Mouse (Mus musculus): ENCODE results near the gene Lemd1.
"Not testable (repeated sequence)": the region's sequence is repeated elsewhere in the genome, so short reads cannot be mapped to it uniquely, and the experiment has no call there.

Gene Lemd1
- long read RNA-seq, experiment 1, partial matches to known transcripts: 0 of 3 reads
- long read RNA-seq, experiment 1, other reads (novel, unspliced or antisense): 3 of 3 reads
- long read RNA-seq, experiment 2: 0 reads

DNA sequence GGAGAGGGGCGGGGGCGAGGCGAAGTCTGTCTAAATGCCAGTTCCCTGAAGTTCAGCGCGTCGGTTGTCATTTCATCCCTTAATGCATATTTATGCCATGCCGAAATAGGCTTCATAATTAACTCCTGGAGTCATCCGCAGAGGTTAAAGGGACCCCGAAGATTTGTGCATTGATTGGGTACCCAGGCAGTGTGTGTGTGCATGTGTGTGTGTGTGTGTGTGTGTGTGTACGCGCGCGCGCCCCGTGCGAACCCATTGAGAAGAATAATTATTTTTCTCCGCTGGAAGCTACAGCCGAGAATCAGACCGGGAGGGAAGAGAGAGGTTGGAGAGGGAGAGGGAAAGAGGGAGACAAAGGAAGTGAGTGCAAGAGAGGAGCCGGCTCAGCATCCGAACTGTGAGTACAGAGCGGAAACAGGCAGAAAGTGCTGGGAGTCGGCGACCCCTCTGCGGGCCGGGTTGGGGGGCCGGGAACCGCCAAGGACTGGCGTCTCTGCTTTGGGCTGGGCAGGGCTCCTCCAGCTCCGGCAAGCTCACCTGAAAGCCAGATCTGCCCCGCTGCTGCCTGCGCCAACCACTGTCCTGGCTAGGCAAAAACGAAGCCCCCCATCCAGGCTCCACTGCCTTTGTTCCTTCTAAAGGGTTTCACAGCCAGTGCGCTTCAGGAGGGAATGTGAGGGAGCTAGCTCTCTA lies at the start of gene Lemd1, which contains the start of gene AC124108.1:
TSS of gene Lemd1 (plus strand) at position 339 of the 693 bp plus-strand sequence.
TSS of gene AC124108.1 (plus strand) at position 365 of the 693 bp plus-strand sequence.
- intact Hi-C loops (cut with DNase I): no loop called here

GRCm38 (mm10) chr1:132141753-132142152 lies 49.5 kb upstream of the Lemd1 start:
- intact Hi-C loops (cut with DNase I): no loop called here

- intact Hi-C loops (cut with DNase I): no loop called here
Observed at GRCm38 (mm10) chr1:132143079-132143478, 48.2 kb upstream of the Lemd1 start.

DNA sequence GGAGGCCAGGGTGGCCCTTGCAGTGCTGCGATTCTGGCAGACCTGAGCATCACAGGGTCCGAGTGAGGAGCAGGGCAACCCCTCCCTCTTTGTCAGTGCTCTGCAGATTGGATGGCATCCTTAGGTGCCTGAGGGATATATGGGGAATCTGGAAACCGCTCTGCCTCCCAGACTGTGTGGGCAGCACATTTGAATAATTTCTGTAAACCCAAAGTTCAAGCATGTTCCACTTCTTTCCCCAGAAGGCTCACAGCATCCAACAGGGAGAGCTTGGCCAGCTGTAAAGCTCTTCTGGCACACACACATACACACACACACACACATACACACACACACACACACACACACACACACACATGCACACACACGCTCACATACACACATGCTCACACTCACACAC lies 47.5 kb upstream of the Lemd1 start:
- intact Hi-C loops (cut with DNase I): no loop called here

- intact Hi-C loops (cut with DNase I): no loop called here
Observed at GRCm38 (mm10) chr1:132144223-132144622, 47.0 kb upstream of the Lemd1 start.

- intact Hi-C loops (cut with DNase I): no loop called here
Observed at GRCm38 (mm10) chr1:132144837-132145236, 46.4 kb upstream of the Lemd1 start.

DNA sequence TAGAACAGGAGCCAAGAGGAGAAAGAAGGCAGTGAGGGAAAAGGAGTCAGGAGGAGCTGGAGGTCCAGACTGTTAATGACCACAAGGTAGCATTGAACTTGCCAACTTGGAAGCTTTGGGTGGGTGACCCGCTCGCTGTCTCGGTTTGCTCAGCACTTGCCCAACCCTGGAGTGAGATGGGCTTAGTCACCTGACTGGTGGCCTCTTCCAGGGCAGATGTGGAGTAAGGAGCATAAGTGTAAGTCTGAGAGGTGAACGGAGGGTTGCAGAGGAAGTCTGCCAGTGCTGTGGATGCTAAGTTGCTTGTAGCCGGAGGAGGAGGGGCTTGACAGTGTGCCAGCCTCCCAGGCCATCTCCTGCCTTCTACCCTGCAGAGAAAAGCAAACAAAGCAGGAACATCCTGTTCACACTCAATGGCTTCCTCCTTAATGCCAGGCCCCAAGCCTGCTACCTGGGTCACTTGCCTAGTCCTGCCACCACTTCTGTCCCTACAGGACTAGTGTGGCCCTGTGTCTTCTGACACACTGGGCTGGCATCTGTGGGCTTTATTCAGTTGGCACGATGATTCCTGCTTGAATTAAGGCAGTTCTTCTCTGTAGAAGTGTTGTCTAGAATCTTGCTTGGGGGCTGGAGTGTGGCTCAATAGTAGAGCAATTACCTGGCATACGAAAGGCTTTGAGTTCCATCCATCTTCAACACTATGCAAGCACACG lies 45.1 kb upstream of the Lemd1 start:
- intact Hi-C loops (cut with DNase I): no loop called here

- intact Hi-C loops (cut with DNase I): no loop called here
Observed at GRCm38 (mm10) chr1:132149410-132149809, 41.8 kb upstream of the Lemd1 start.

DNA sequence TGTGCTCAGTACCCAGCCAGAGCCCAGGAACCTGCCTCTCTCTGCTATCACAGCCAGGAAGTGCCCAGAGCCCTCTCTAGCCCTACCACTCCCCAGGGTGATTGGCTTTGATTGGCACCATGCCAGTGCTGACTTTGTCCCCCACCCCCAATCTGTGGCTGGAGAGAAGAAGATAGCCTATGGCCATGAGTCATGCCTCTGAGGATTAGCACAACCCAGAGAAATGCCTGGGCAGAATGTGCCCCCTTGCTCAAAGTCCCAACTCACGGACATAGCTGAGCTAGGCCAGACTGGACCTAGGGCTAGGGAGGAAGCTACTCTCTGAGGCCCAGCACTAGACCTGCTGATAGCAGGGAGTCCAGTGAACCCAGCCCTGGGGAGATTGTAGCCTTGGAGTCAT lies 41.1 kb upstream of the Lemd1 start:
- intact Hi-C loops (cut with DNase I): no loop called here

DNA sequence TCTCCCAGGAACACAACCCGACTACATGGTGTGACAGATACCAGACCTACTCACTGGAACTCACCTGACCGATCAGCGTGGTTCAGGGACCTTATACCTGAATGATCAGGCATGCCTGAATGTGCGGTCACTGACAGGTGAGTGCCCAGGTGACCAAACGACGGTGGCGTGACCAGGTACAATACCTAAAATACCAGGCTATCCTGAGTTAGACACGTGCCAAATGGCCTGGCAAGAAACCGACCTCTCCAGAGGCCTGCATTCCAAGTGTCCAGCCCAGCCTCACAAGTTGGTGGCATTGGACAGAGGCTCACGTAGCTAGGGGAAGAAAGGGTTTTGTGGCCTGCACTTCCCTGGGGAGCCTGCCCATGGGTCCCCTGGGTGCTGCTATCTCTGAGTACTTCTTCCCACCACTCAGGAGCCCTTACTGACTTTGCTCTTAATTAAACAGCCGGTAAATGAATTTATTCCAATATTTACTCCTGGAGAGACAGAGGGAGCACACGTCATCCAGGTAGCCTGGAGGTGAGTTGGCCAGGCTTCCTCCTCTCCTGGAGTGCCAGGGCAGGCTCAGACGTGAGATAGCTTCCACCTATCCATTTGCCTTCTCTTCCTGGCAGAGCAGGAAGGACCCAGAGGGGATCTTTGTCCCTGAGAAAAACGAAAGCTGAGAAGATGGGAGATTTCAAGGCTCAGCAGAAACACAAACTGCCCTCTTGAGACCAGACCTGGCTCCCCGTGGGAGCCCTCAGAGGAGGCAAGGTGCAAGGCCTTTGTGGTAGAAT lies 40.2 kb upstream of the Lemd1 start:
- intact Hi-C loops (cut with DNase I): no loop called here

- intact Hi-C loops (cut with DNase I): no loop called here
Observed at GRCm38 (mm10) chr1:132151908-132152307, 39.3 kb upstream of the Lemd1 start.

DNA sequence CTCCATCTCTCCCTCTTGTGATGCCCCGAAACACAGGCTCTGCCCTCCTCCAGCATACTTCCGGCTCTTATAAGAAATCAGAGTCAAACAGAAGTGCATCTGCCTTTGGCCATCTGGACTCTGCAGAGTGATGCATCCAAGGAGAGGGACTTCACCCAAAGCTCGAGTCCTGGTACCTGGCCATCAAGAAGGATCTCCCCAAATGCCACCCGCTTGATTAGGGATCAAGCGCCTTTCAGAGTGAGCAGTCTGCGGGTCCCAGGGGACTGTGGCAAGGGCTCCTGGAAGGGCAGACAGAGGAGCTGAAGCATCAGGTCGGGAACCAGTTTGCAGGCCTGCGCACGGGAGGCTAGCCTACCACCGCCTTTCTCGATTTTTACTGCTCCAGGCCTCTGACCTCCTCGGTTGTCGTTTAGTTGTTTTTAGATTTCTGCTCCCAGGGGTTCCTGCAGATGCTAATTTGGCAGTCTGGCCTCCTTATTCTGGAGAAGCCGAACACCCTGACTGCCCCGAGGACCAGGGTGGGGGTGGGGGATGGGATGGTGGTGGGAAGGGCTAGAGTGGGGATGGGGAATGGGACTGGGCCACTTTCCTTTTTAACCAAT lies 38.0 kb upstream of the Lemd1 start:
- intact Hi-C loops (cut with DNase I): no loop called here

DNA sequence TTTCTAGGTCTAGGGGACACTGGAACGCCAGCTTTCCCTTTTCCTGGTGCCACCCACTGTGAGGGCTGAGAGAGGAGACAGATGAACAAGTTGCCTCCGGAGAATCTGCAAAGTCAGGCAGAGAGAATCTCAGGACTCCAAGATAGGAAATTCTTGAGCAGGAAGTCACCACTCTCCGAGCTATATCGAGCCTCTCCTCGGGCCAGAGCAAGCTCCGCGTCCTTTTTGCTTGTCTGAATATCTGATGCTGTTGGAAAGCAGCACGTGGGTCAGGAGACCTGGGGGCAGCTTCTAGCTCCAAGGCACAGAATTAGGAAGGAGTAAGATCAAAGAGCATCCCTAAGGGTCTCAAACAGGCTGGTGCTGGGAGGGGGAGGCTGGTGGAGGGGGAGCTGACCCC lies 37.5 kb upstream of the Lemd1 start:
- intact Hi-C loops (cut with DNase I): no loop called here

- intact Hi-C loops (cut with DNase I): loop anchor here (1.0 to 5.0 kb wide), 5 partner anchors 34 to 202 kb away; no protein-coding TSS in a partner anchor
Observed at GRCm38 (mm10) chr1:132155737-132156136, 35.5 kb upstream of the Lemd1 start.

DNA sequence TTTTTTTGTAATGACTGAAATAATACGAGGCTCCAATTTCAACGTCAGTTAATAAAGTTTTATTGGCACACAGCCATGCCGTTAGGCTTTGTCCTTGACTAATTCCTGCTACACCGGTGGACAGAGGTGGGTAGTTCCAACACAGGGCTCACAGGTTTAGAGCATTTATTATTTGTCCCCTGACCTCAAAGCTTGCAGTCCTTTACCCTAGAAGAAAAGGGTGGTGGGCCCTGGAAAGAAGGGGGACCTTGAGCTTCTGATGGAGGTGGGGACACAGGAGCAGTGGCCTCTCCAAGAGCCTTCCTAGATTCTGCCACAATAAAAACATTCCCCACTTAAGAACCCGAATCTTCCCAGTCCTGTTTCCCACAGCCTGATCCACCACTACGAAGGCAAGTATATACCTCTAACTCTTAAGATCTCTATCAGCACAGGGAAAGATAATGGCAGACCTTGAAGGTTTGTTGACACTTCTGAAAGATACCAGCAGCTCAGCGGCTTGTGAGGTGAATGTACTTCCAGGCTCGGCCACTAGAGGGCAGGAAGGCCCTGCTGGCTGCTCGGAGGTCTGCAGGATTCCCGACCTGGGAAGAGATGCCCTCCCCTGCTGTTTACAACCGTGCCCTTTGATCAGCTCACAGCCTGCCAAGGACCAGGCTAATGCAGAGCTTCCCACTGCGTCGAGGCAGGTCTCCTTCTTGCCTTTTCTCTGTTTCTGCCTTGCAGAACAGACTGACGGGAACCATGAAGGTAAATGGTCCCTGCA lies 34.0 kb upstream of the Lemd1 start:
- intact Hi-C loops (cut with DNase I): loop anchor here (2.0 to 5.0 kb wide), 4 partner anchors 50 to 200 kb away; no protein-coding TSS in a partner anchor

DNA sequence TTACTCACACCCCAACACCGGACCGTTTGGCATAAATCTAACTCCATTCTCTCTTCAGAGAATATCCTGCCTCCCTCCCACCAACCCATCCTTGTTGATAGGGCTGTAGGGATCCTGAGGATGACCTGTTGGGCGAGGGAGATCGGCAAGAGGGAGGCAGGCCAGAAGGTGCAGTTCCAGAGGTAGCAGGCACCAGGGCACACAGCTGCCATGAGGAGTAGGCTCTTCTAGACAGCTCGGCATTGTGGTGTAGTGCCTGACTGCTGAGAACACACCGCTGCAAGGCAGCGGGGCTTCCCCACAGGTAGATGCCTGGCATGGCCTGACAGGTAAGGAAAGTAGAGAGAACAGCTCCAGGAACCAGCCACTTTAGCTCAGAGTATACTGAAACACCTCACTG lies 33.4 kb upstream of the Lemd1 start:
- intact Hi-C loops (cut with DNase I): loop anchor here (2.0 to 5.0 kb wide), 4 partner anchors 49 to 199 kb away; no protein-coding TSS in a partner anchor

DNA sequence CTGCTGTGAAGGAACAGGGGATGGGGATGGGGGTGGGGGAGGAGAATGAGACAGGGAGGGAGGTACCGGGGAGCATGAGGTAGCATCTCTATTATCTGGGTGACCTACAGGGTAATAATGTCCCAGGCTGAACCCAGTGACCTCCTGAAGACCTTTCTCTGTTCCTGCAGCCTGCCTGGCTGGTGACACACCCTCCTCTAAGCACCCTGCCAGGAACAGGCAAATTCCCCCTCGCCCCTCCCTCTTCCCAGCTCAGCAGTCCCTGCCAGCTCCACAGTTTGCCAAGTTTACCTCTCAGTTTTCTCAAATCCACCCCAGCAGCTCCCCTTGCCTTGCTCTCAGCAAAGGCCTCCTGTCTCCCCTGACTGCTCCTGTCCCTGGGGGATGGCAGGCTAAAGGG lies 32.5 kb upstream of the Lemd1 start:
- intact Hi-C loops (cut with DNase I): loop anchor here (5.0 kb wide), 3 partner anchors 49 to 199 kb away; no protein-coding TSS in a partner anchor

DNA sequence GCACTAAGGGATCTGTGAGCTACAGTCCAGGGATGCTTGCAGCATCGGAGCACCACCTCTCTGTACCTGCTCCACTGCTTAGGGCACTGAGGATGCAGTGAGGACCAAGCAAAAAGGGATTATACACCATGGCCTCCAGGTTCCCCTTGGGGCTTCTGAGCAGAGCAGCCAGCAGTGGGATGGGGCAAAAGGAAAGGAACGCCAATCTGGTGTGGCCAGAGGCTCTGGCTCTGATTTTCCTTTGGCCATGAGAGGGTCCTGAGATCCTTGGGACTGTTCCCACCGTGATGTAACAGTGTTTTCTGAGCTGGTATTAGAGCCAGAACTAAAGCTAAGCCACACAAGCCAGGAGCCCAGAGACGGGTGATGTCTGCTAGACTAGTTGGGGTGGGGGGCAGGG lies 31.6 kb upstream of the Lemd1 start:
- intact Hi-C loops (cut with DNase I): loop anchor here (5.0 kb wide), 3 partner anchors 48 to 198 kb away; no protein-coding TSS in a partner anchor

- intact Hi-C loops (cut with DNase I): no loop called here
Observed at GRCm38 (mm10) chr1:132161211-132161880, 29.9 kb upstream of the Lemd1 start.

DNA sequence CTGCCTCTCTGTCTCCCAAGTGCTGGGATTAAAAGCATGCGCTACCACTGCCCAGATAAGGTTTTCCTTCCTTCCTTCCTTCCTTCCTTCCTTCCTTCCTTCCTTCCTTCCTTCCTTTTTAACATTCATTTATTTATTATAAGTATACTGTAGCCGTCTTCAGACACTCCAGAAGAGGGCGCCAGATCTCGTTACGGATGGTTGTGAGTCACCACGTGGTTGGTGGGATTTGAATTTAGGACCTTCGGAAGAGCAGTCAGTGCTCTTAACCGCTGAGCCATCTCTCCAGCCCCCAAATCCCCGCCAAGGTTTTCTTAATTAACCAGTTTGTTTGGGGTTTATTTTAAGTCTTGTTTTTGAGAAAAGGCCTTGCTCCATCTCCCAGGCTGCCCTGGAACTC lies 28.6 kb upstream of the Lemd1 start:
- intact Hi-C loops (cut with DNase I): not testable (repeated sequence)

Data from adrenal gland (tissue).